Mouse (Mus musculus): ENCODE measurements around the gene Hsd17b2. TPM values are rescaled to one million over a fixed set of nuclear protein-coding genes. Genes with fewer than 3 reads are reported as not detected.

Gene Hsd17b2
- polyA plus RNA-seq, 1 experiment from 2014 or later: not detected

- 68% methylated on average over 2 of the region's 2 CpGs for WGBS
- DNase-seq (ENCODE audit: low spot score): no peak
Observed at GRCm38 (mm10) chr8:117772597-117772996, 70.9 kb downstream of the Hsd17b2 start.

GRCm38 (mm10) chr8:117775626-117776025 is 73.9 kb downstream of the Hsd17b2 start:
- Histone ChIP-seq H3K36me3 (ENCODE audit: control insufficient read depth, insufficient read depth, low read length) (no peaks in the 10 kb centered on the region), H3K9me3 (replicated peaks; ENCODE audit: control insufficient read depth, low read length) (no peaks in the 10 kb centered on the region), H3K4me2 (ENCODE audit: low read length) (no peak overlapping the region), H3K27ac (ENCODE audit: low read depth, low read length) (no peak overlapping the region), H3K27me3 (replicated peaks; ENCODE audit: control insufficient read depth, insufficient read depth, low read length) (no peaks in the 10 kb centered on the region), H3K9ac (ENCODE audit: low read length) (no peak overlapping the region), H3K4me1 (ENCODE audit: control insufficient read depth, insufficient read depth, low read length) (no peaks in the 10 kb centered on the region), H3K4me3 (ENCODE audit: low read depth, low read length) (no peak overlapping the region)
- DNase-seq (ENCODE audit: low spot score): no peak
- WGBS: 38% methylated on average over 10 of the region's 10 CpGs
- ATAC-seq: no peak

More at GRCm38 (mm10) chr8:117772597-117772996, 70.9 kb downstream of the Hsd17b2 start:
- H3K36me3 ChIP-seq (ENCODE audit: control insufficient read depth, insufficient read depth, low read length): no peaks in the 10 kb centered on the region
- H3K4me2 ChIP-seq (ENCODE audit: low read length): no peak overlapping the region
- no peak overlapping the region for H3K4me3 ChIP-seq (ENCODE audit: low read depth, low read length)
- H3K9ac ChIP-seq (ENCODE audit: low read length): no peak overlapping the region
- no peak for ATAC-seq
- no peak overlapping the region for H3K27ac ChIP-seq (ENCODE audit: low read depth, low read length)
- no peaks in the 10 kb centered on the region for H3K27me3 ChIP-seq (replicated peaks; ENCODE audit: control insufficient read depth, insufficient read depth, low read length)
- H3K9me3 ChIP-seq (replicated peaks; ENCODE audit: control insufficient read depth, low read length): no peaks in the 10 kb centered on the region
- no peaks in the 10 kb centered on the region for H3K4me1 ChIP-seq (ENCODE audit: control insufficient read depth, insufficient read depth, low read length)

GRCm38 (mm10) chr8:117776075-117776474 is 74.4 kb downstream of the Hsd17b2 start:
- DNase-seq (ENCODE audit: low spot score) (no peak), ATAC-seq (no peak)
- no peak overlapping the region for H3K4me3 ChIP-seq (ENCODE audit: low read depth, low read length)
- no peaks in the 10 kb centered on the region for H3K27me3 ChIP-seq (replicated peaks; ENCODE audit: control insufficient read depth, insufficient read depth, low read length)
- no peak overlapping the region for H3K27ac ChIP-seq (ENCODE audit: low read depth, low read length)
- H3K4me2 ChIP-seq (ENCODE audit: low read length): no peak overlapping the region
- H3K9me3 ChIP-seq (replicated peaks; ENCODE audit: control insufficient read depth, low read length): no peaks in the 10 kb centered on the region
- WGBS: 87% methylated on average over 10 of the region's 10 CpGs
- H3K9ac ChIP-seq (ENCODE audit: low read length): no peak overlapping the region
- H3K4me1 ChIP-seq (ENCODE audit: control insufficient read depth, insufficient read depth, low read length): no peaks in the 10 kb centered on the region
- no peaks in the 10 kb centered on the region for H3K36me3 ChIP-seq (ENCODE audit: control insufficient read depth, insufficient read depth, low read length)

GRCm38 (mm10) chr8:117778531-117779322 is 77.0 kb downstream of the Hsd17b2 start:
- Histone ChIP-seq H3K4me2 (ENCODE audit: low read length) (no peak overlapping the region), H3K36me3 (ENCODE audit: control insufficient read depth, insufficient read depth, low read length) (no peaks in the 10 kb centered on the region), H3K9ac (ENCODE audit: low read length) (no peak overlapping the region), H3K27me3 (replicated peaks; ENCODE audit: control insufficient read depth, insufficient read depth, low read length) (no peaks in the 10 kb centered on the region), H3K27ac (ENCODE audit: low read depth, low read length) (no peak overlapping the region), H3K9me3 (replicated peaks; ENCODE audit: control insufficient read depth, low read length) (no peaks in the 10 kb centered on the region), H3K4me3 (ENCODE audit: low read depth, low read length) (no peak overlapping the region), H3K4me1 (ENCODE audit: control insufficient read depth, insufficient read depth, low read length) (no peaks in the 10 kb centered on the region)
- DNase-seq (ENCODE audit: low spot score): no peak
- no peak for ATAC-seq
- WGBS: 81% methylated on average over 11 of the region's 11 CpGs

- Histone ChIP-seq H3K36me3 (ENCODE audit: control insufficient read depth, insufficient read depth, low read length) (no peaks in the 10 kb centered on the region), H3K27ac (ENCODE audit: low read depth, low read length) (no peak overlapping the region), H3K4me2 (ENCODE audit: low read length) (no peak overlapping the region), H3K9me3 (replicated peaks; ENCODE audit: control insufficient read depth, low read length) (no peaks in the 10 kb centered on the region), H3K4me1 (ENCODE audit: control insufficient read depth, insufficient read depth, low read length) (no peaks in the 10 kb centered on the region), H3K4me3 (ENCODE audit: low read depth, low read length) (no peak overlapping the region), H3K9ac (ENCODE audit: low read length) (no peak overlapping the region), H3K27me3 (replicated peaks; ENCODE audit: control insufficient read depth, insufficient read depth, low read length) (no peaks in the 10 kb centered on the region)
- 57% methylated on average over 6 of the region's 6 CpGs for WGBS
- no peak for DNase-seq (ENCODE audit: low spot score)
- no peak for ATAC-seq
Observed at GRCm38 (mm10) chr8:117779344-117779743, 77.6 kb downstream of the Hsd17b2 start.

- H3K9me3 ChIP-seq (replicated peaks; ENCODE audit: control insufficient read depth, low read length): no peaks in the 10 kb centered on the region
- no peak overlapping the region for H3K27ac ChIP-seq (ENCODE audit: low read depth, low read length)
- no peak overlapping the region for H3K9ac ChIP-seq (ENCODE audit: low read length)
- H3K27me3 ChIP-seq (replicated peaks; ENCODE audit: control insufficient read depth, insufficient read depth, low read length): no peaks in the 10 kb centered on the region
- H3K4me1 ChIP-seq (ENCODE audit: control insufficient read depth, insufficient read depth, low read length): no peaks in the 10 kb centered on the region
- no peak for DNase-seq (ENCODE audit: low spot score)
- 68% methylated on average over 6 of the region's 6 CpGs for WGBS
- no peak overlapping the region for H3K4me3 ChIP-seq (ENCODE audit: low read depth, low read length)
- H3K4me2 ChIP-seq (ENCODE audit: low read length): no peak overlapping the region
- no peak for ATAC-seq
- no peaks in the 10 kb centered on the region for H3K36me3 ChIP-seq (ENCODE audit: control insufficient read depth, insufficient read depth, low read length)
Observed at GRCm38 (mm10) chr8:117781375-117782129, 79.8 kb downstream of the Hsd17b2 start.

GRCm38 (mm10) chr8:117783021-117783420 is 81.3 kb downstream of the Hsd17b2 start:
- H3K4me3 ChIP-seq (ENCODE audit: low read depth, low read length): no peak overlapping the region
- H3K4me1 ChIP-seq (ENCODE audit: control insufficient read depth, insufficient read depth, low read length): no peaks in the 10 kb centered on the region
- 0 out of 2 replicates have a peak, but pooled peaks cover 7% of the 10 kb centered on the region for H3K36me3 ChIP-seq (ENCODE audit: control insufficient read depth, insufficient read depth, low read length)
- no peak for ATAC-seq
- 94% methylated on average over 7 of the region's 7 CpGs for WGBS
- H3K9me3 ChIP-seq (replicated peaks; ENCODE audit: control insufficient read depth, low read length): no peaks in the 10 kb centered on the region
- no peak for DNase-seq (ENCODE audit: low spot score)
- no peak overlapping the region for H3K9ac ChIP-seq (ENCODE audit: low read length)
- H3K27me3 ChIP-seq (replicated peaks; ENCODE audit: control insufficient read depth, insufficient read depth, low read length): no peaks in the 10 kb centered on the region
- no peak overlapping the region for H3K4me2 ChIP-seq (ENCODE audit: low read length)
- no peak overlapping the region for H3K27ac ChIP-seq (ENCODE audit: low read depth, low read length)

- peaks cover 29% of the 10 kb centered on the region for H3K36me3 ChIP-seq (ENCODE audit: control insufficient read depth, insufficient read depth, low read length)
- 90% methylated on average over 3 of the region's 3 CpGs for WGBS
- no peak overlapping the region for H3K4me2 ChIP-seq (ENCODE audit: low read length)
- no peak overlapping the region for H3K27ac ChIP-seq (ENCODE audit: low read depth, low read length)
- no peaks in the 10 kb centered on the region for H3K9me3 ChIP-seq (replicated peaks; ENCODE audit: control insufficient read depth, low read length)
- H3K27me3 ChIP-seq (replicated peaks; ENCODE audit: control insufficient read depth, insufficient read depth, low read length): no peaks in the 10 kb centered on the region
- H3K4me3 ChIP-seq (ENCODE audit: low read depth, low read length): no peak overlapping the region
- no peak overlapping the region for H3K9ac ChIP-seq (ENCODE audit: low read length)
- H3K4me1 ChIP-seq (ENCODE audit: control insufficient read depth, insufficient read depth, low read length): no peaks in the 10 kb centered on the region
- DNase-seq (ENCODE audit: low spot score) (no peak), ATAC-seq (no peak)
Observed at GRCm38 (mm10) chr8:117786428-117786827, 84.7 kb downstream of the Hsd17b2 start.

GRCm38 (mm10) chr8:117792616-117793144 is 91.0 kb downstream of the Hsd17b2 start:
- no peak overlapping the region for H3K9ac ChIP-seq (ENCODE audit: low read length)
- no peak for ATAC-seq
- no peak overlapping the region for H3K4me3 ChIP-seq (ENCODE audit: low read depth, low read length)
- H3K27me3 ChIP-seq (replicated peaks; ENCODE audit: control insufficient read depth, insufficient read depth, low read length): no peaks in the 10 kb centered on the region
- peaks cover 71% of the 10 kb centered on the region for H3K36me3 ChIP-seq (ENCODE audit: control insufficient read depth, insufficient read depth, low read length)
- H3K9me3 ChIP-seq (replicated peaks; ENCODE audit: control insufficient read depth, low read length): no peaks in the 10 kb centered on the region
- no peak overlapping the region for H3K27ac ChIP-seq (ENCODE audit: low read depth, low read length)
- H3K4me2 ChIP-seq (ENCODE audit: low read length): no peak overlapping the region
- DNase-seq (ENCODE audit: low spot score): no peak
- no peaks in the 10 kb centered on the region for H3K4me1 ChIP-seq (ENCODE audit: control insufficient read depth, insufficient read depth, low read length)
- WGBS: 80% methylated on average over 19 of the region's 19 CpGs

Data from forebrain, embryonic 14.5 days (tissue).